Mouse (Mus musculus) kidney, postnatal 10 days (tissue): ENCODE results near the gene Mymk.
A peak's percentile ranks its signal among the peaks of the same experiment; 100 is the strongest.

Experiments used
- DNase-seq: peaks from one replicate; pipeline ENCODE4 v3.0.0; 2021; ENCODE audit warnings: mixed read lengths

The Mymk gene

DNA sequence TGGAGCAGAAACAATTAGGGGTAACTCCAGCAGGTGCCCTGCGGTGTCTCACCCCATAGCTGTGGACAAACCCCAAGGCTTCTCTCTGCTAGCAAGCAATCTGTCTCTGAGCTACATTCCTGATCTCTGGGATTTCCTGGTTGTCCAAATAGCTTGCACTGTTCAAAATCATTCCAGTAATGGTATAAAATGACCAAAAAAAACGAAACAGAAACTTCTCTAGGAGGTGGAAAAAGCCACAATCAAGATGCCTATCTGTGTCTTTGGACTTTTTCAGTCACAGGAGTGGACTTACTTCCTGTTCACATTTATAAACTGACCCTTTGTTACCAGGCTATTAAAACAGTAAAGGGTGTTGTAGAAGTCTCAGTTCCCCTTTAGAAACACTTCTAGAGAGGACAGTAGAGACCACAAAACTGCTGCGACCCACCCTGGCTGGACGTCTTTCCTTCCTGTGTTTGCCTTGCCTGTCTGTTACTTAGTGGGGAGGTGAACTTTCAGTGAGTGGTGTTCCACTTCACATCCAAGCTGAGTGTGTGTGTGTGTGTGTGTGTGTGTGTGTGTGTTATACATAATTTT, 43.5 kb downstream of the Mymk start:
- DNase-seq = no peak

DNA sequence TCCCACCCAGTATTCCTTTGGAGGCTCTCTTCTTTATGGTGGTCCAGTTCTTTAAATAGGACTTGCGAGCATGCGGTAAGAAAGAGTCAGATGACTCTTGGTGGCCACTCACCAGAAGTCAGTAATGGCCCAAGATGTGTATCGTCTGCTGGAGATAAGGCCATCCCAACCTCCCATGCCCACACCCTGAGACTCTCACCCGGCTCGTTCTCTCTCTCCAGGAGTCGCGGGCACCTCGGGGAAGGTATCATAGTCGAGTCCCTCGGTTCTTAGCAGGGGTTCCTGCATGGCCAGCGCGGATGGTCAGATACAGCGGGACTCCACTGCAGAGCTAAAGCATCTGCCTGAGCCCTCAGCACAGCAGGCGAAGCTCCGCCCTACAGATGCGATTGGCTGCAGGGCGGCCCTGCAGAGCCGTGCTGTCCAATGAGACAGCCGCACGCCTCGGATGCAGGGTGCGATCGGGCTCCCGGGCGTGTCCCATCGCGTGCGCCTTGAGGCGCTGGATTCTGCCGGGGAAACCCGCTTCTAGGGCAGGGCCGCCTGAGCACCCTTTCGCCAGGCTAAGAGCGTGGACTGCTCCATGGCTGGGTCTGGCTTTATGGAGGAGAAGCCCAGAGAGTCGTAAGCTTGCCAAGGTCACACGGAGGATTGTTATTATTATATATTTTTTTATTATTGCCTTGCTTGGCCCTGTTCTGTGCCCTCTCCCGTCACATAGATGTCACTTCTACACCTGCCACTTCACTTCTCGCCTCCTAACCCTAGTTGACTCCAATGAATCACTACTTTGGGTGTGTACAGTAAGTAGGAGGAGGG, 44.2 kb downstream of the Mymk start, which contains the start of gene Slc2a6:
Slc2a6 (minus strand) TSS at position 381 of the 819 bp plus-strand sequence.
- peak; percentile 92 for DNase-seq

GRCm38 (mm10) chr2:27026857-27027617, 44.9 kb downstream of the Mymk start:
- no peak for DNase-seq

GRCm38 (mm10) chr2:27026332-27026731, 45.6 kb downstream of the Mymk start:
- DNase-seq = no peak

GRCm38 (mm10) chr2:27025545-27025944, 46.4 kb downstream of the Mymk start:
- DNase-seq = no peak

GRCm38 (mm10) chr2:27024136-27024535, 47.8 kb downstream of the Mymk start:
- DNase-seq = no peak

DNA sequence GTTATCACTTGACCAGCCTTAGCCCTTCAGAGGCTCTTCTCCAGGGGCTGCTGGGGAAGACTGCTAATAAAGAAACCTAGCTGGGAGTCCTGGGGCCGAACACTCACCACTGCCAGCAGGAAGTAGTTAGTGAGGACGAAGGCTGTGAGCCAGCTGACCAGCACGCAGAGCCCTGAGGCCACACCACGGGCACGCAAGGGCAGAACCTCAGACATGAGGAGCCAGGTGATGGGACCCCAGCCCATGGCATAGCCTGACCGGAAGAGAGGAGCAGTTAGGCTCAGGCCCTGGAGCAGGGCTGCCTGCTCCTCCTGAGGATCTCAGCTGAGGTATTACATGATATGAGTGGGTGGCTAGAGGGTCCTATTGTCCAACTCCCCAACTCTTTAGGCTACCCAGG, 49.4 kb downstream of the Mymk start:
- DNase-seq = no peak

- no peak for DNase-seq
Measured at GRCm38 (mm10) chr2:27021103-27021502, 50.9 kb downstream of the Mymk start.

DNA sequence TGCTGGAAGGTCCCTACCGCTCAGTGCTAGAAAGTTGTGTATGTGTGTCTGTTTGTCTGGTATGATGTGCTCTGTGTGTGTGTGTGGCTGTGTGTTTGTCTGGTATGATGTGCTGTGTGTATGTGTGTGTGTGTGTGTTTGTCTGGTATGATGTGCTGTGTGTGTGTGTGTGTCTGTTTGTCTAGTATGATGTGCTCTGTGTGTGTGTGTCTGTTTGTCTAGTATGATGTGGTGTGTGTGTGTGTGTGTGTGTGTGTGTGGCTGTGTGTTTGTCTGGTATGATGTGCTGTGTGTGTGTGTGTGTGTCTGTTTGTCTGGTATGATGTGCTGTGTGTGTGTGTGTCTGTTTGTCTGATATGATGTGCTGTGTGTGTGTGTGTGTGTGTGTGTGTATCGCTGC, 52.4 kb downstream of the Mymk start:
- no peak for DNase-seq

GRCm38 (mm10) chr2:27017802-27018201, 54.2 kb downstream of the Mymk start:
- DNase-seq = peak; percentile 88
